Mouse (Mus musculus) heart, embryonic 14.5 days (tissue): ENCODE measurements around the gene Hrh3. TPM values are rescaled to one million over a fixed set of nuclear protein-coding genes. Genes with fewer than 3 reads are reported as not detected.

Source experiments
- ATAC-seq: fragments of 200-750 bp; cut with Nextera tagmentation; 2 replicates; pipeline ENCODE4 v1.8.0; 2017; ENCODE audit warnings: low read depth, moderate TSS enrichment; ENCODE audit not compliant: insufficient number of reproducible peaks, insufficient read depth, low FRiP score
- H3K27ac ChIP-seq, 2 experiments: fragments of 200-500 bp in 1 of 2; fragments of 300-500 bp in 1 of 2; sonication (generic) in 1 of 2; replicated peaks in 1 of 2; 2 replicates each; pipeline ENCODE4 v1.5.1; 2012 to 2014; ENCODE audit warnings: low read depth in 2 of 2, low read length in 2 of 2, control low read depth in 1 of 2, mild to moderate bottlenecking in 1 of 2, mixed read lengths in 1 of 2; ENCODE audit not compliant: control insufficient read depth in 1 of 2, insufficient read depth in 1 of 2
- H3K27me3 ChIP-seq: fragments of 300-500 bp; sonication (generic); 2 replicates; pipeline ENCODE4 v1.6.1; 2014; ENCODE audit warnings: mild to moderate bottlenecking, low read length, control low read depth; ENCODE audit not compliant: control insufficient read depth, insufficient read depth
- H3K36me3 ChIP-seq: fragments of 300-500 bp; sonication (generic); 2 replicates; pipeline ENCODE4 v1.6.1; 2014; ENCODE audit warnings: mild to moderate bottlenecking, control low read depth, low read length, mixed read lengths; ENCODE audit not compliant: control insufficient read depth, insufficient read depth
- H3K4me1 ChIP-seq, 2 experiments: fragments of 200-500 bp in 1 of 2; fragments of 300-500 bp in 1 of 2; sonication (generic) in 1 of 2; 2 replicates each; pipeline ENCODE4 v1.6.1; 2012 to 2014; ENCODE audit warnings: low read length in 2 of 2, control low read depth in 1 of 2, mixed read lengths in 1 of 2; ENCODE audit not compliant: control insufficient read depth in 2 of 2, insufficient read depth in 2 of 2
- H3K4me2 ChIP-seq: fragments of 300-500 bp; sonication (generic); 2 replicates; pipeline ENCODE4 v1.6.1; 2014; ENCODE audit warnings: mild to moderate bottlenecking, low read length
- H3K4me3 ChIP-seq, 2 experiments: fragments of 200-500 bp in 1 of 2; fragments of 300-500 bp in 1 of 2; sonication (generic) in 1 of 2; 2 replicates each; pipeline ENCODE4 v1.5.1; 2012 to 2014; ENCODE audit warnings: low read length in 2 of 2, mild to moderate bottlenecking in 2 of 2, control low read depth in 1 of 2, low read depth in 1 of 2, moderate library complexity in 1 of 2; ENCODE audit not compliant: control insufficient read depth in 1 of 2, insufficient read depth in 1 of 2
- H3K9ac ChIP-seq: fragments of 300-500 bp; sonication (generic); 2 replicates; pipeline ENCODE4 v1.6.1; 2014; ENCODE audit warnings: mild to moderate bottlenecking, low read length
- H3K9me3 ChIP-seq: fragments of 300-500 bp; sonication (generic); 2 replicates; pipeline ENCODE4 v1.6.1; 2016; ENCODE audit warnings: low read length, control low read depth; ENCODE audit not compliant: control insufficient read depth
- WGBS: fragments of 180-500 bp; shearing (Covaris S2); extraction: QIAGEN DNeasy Blood & Tissue Kit; methylation state at CpG from one replicate; pipeline ENCODE4 v1.1.7; 2014; 5-methylcytosine and 5-hydroxymethylcytosine counted together
- polyA plus RNA-seq: library from polyadenylated mRNA; unstranded; fragments of >200 nt; fragmentation: Nextera tagmentation; extraction: Ambion mirVana; gene quantifications from 2 replicates; pipeline ENCODE4 v1.2.1, GENCODE M21; 2014

The Hrh3 gene
- polyA plus RNA-seq, 1 experiment from 2014 or later, result not detected

GRCm38 (mm10) chr2:180104659-180105377 lies 530 bp upstream of the Hrh3 start:
- Histone ChIP-seq H3K27me3 (peaks cover 62% of the 10 kb centered on the region), H3K9ac (no peak overlapping the region), H3K4me2 (peak overlapping the region; percentile 92), H3K27ac (no peak overlapping the region), H3K4me3 (peak overlapping the region in 1 of 2 experiments; percentile 58; a peak in 3 of 4 replicates), H3K4me1 (peaks cover 6 to 15% of the 10 kb centered on the region in 2 experiments; a peak in 3 of 4 replicates), H3K9me3 (no peaks in the 10 kb centered on the region), H3K36me3 (no peaks in the 10 kb centered on the region)
- ATAC-seq, result no peak; the same call in 1 of the 2 replicates
- 14% methylated on average over 24 of the region's 24 CpGs for WGBS

- 2% methylated on average over 57 of the region's 57 CpGs for WGBS
- H3K9ac ChIP-seq, result no peak overlapping the region
- H3K9me3 ChIP-seq, result no peaks in the 10 kb centered on the region
- H3K36me3 ChIP-seq, result no peaks in the 10 kb centered on the region
- ATAC-seq, result no peak
- peak overlapping the region; percentile 92 for H3K4me2 ChIP-seq
- peaks cover 6 to 20% of the 10 kb centered on the region in 2 experiments; a peak in 3 of 4 replicates for H3K4me1 ChIP-seq
- peak overlapping the region; percentile 51 to 58 for H3K4me3 ChIP-seq
- no peak overlapping the region for H3K27ac ChIP-seq
- peaks cover 76% of the 10 kb centered on the region for H3K27me3 ChIP-seq
Observed at GRCm38 (mm10) chr2:180103151-180103977, 924 bp downstream of the Hrh3 start.

GRCm38 (mm10) chr2:180099529-180099928 lies 4.8 kb downstream of the Hrh3 start:
- Histone ChIP-seq H3K4me1 (peaks cover 2 to 17% of the 10 kb centered on the region in 2 experiments; a peak in 3 of 4 replicates), H3K4me3 (no peak overlapping the region), H3K27me3 (peaks cover 78% of the 10 kb centered on the region), H3K9ac (no peak overlapping the region), H3K36me3 (no peaks in the 10 kb centered on the region), H3K27ac (no peak overlapping the region), H3K9me3 (no peaks in the 10 kb centered on the region), H3K4me2 (0 out of 2 replicates have a peak overlapping the region, but pooled peaks have one; percentile 6)
- ATAC-seq, result no peak
- WGBS, result 13% methylated on average over 15 of the region's 15 CpGs

GRCm38 (mm10) chr2:180098167-180098566 lies 6.1 kb downstream of the Hrh3 start:
- Histone ChIP-seq H3K27ac (no peak overlapping the region), H3K9me3 (no peaks in the 10 kb centered on the region), H3K9ac (no peak overlapping the region), H3K36me3 (no peaks in the 10 kb centered on the region), H3K4me1 (peaks cover 0 to 7% of the 10 kb centered on the region in 2 experiments; a peak in 2 of 4 replicates), H3K4me3 (no peak overlapping the region), H3K27me3 (peaks cover 65% of the 10 kb centered on the region), H3K4me2 (no peak overlapping the region)
- 18% methylated on average over 5 of the region's 5 CpGs for WGBS
- ATAC-seq, result 0 out of 2 replicates have a peak, but pooled peaks have one; percentile 13

DNA sequence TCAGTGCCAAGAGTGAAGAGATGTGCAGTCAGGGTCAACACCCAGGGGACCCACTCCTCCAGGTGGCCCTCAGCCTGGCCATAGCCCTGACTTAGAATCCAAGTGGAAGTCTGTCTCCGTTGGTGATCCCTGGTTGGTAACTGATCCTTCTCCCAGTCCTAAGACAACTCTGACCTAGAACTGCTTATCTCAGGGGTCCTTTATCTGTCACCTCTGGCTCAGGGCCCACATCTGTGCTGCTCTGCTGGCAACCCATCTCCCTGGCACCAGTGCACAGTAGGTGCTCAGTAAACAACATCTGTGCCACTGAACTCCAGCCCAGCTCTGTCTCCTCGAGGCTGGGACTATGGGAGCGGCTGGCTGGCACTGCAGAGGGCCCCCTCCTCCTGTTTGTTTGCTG lies 6.7 kb downstream of the Hrh3 start:
- Histone ChIP-seq H3K4me1 (peaks cover 0 to 5% of the 10 kb centered on the region in 2 experiments; a peak in 1 of 4 replicates), H3K9me3 (no peaks in the 10 kb centered on the region), H3K9ac (no peak overlapping the region), H3K27ac (no peak overlapping the region), H3K4me3 (no peak overlapping the region), H3K27me3 (peaks cover 59% of the 10 kb centered on the region), H3K4me2 (no peak overlapping the region), H3K36me3 (no peaks in the 10 kb centered on the region)
- ATAC-seq, result no peak
- WGBS, result 37% methylated on average over 3 of the region's 3 CpGs

DNA sequence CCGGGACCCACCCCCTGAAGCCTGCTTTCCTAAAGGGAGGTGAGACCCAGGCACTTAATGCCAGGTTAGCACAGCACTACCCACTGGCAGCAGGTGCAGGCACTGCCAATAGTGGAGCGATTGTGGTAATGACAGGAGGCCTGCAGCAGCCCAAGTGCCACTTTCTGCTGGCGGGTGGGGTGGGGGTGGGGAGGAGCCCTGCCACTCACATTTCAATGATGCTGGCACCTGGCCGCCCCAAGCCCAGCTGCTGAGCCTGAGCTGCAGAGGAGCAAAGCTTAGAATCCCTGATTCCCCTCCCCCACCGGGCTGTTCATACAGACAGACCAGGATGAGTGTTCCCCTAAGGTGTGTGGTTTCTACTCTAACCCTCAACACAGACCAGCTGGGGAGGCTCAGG lies 8.6 kb downstream of the Hrh3 start:
- no peak overlapping the region for H3K4me2 ChIP-seq
- no peak for ATAC-seq
- WGBS, result 37% methylated on average over 5 of the region's 5 CpGs

DNA sequence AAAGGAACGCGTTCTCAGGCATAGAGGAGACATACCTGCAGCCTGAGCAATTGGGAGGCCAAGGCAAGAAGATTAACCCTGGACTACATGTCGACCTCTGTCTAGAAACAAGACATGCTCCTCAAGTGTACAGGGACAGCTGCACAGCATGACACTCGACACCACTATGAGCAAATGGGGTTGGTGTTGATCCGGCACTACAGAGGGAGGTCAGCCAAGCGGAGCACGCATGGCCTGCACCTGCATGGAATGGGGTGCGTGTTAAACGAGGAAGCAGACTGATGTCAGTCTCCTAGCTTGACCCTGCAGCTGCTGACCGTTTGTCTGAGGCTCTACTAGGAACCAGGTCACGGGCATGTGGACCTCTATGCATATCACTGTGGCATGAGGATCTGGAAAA lies 14.0 kb downstream of the Hrh3 start:
- ATAC-seq, result no peak
- Histone ChIP-seq H3K27ac (no peak overlapping the region), H3K9me3 (no peaks in the 10 kb centered on the region), H3K4me3 (no peak overlapping the region), H3K27me3 (0 out of 2 replicates have a peak, but pooled peaks cover 2% of the 10 kb centered on the region), H3K4me2 (no peak overlapping the region), H3K36me3 (peaks cover 9% of the 10 kb centered on the region; the same call in 1 of the 2 replicates), H3K4me1 (no peaks in the 10 kb centered on the region), H3K9ac (no peak overlapping the region)
- 62% methylated on average over 11 of the region's 11 CpGs for WGBS

More for the DNA sequence above, 8.6 kb downstream of the Hrh3 start:
- peaks cover 0 to 5% of the 10 kb centered on the region in 2 experiments; a peak in 1 of 4 replicates for H3K4me1 ChIP-seq
- H3K9me3 ChIP-seq, result no peaks in the 10 kb centered on the region
- H3K9ac ChIP-seq, result no peak overlapping the region
- no peak overlapping the region for H3K27ac ChIP-seq
- H3K36me3 ChIP-seq, result no peaks in the 10 kb centered on the region
- H3K27me3 ChIP-seq, result peaks cover 41% of the 10 kb centered on the region
- no peak overlapping the region for H3K4me3 ChIP-seq
